Mouse (Mus musculus): ENCODE results near the gene I830077J02Rik. TPM values are rescaled to one million over a fixed set of nuclear protein-coding genes. Genes with fewer than 3 reads are reported as not detected.
A peak's percentile ranks its signal among the peaks of the same experiment; 100 is the strongest.

Gene I830077J02Rik
- polyA plus RNA-seq, 1 experiment: not detected

GRCm38 (mm10) chr3:105900716-105901115 is 31.7 kb downstream of the I830077J02Rik start:
- Histone ChIP-seq H3K9me3 (replicated peaks; ENCODE audit: control insufficient read depth, insufficient read depth, low read length, poor library complexity, severe bottlenecking) (no peaks in the 10 kb centered on the region), H3K9ac (ENCODE audit: low read depth, poor library complexity, severe bottlenecking) (no peak overlapping the region), H3K4me1 (ENCODE audit: control insufficient read depth, insufficient read depth, low read length) (no peaks in the 10 kb centered on the region), H3K4me3 (ENCODE audit: low read depth, low read length) (no peak overlapping the region), H3K27ac (ENCODE audit: insufficient read depth, low read length) (no peak overlapping the region), H3K36me3 (ENCODE audit: control insufficient read depth, insufficient read depth, low read length, poor library complexity, severe bottlenecking) (no peaks in the 10 kb centered on the region), H3K27me3 (ENCODE audit: control insufficient read depth, insufficient read depth, low read length, poor library complexity, severe bottlenecking) (no peaks in the 10 kb centered on the region)
- TF ChIP-seq CTCF (IDR thresholded peaks at IDR 0.05; ENCODE audit: low read depth, low read length) (no peak), EP300 (IDR thresholded peaks at IDR 0.05; ENCODE audit: insufficient read depth, low read depth, low read length) (no peak), POLR2A (IDR thresholded peaks at IDR 0.05; ENCODE audit: insufficient read depth, low read length) (no peak)

GRCm38 (mm10) chr3:105900266-105900665 is 32.2 kb downstream of the I830077J02Rik start:
- H3K36me3 ChIP-seq (ENCODE audit: control insufficient read depth, insufficient read depth, low read length, poor library complexity, severe bottlenecking): no peaks in the 10 kb centered on the region
- no peaks in the 10 kb centered on the region for H3K4me1 ChIP-seq (ENCODE audit: control insufficient read depth, insufficient read depth, low read length)
- no peak overlapping the region for H3K4me3 ChIP-seq (ENCODE audit: low read depth, low read length)
- TF ChIP-seq EP300 (IDR thresholded peaks at IDR 0.05; ENCODE audit: insufficient read depth, low read depth, low read length): no peak
- TF ChIP-seq POLR2A (IDR thresholded peaks at IDR 0.05; ENCODE audit: insufficient read depth, low read length): no peak
- TF ChIP-seq CTCF (IDR thresholded peaks at IDR 0.05; ENCODE audit: low read depth, low read length): no peak
- no peaks in the 10 kb centered on the region for H3K27me3 ChIP-seq (ENCODE audit: control insufficient read depth, insufficient read depth, low read length, poor library complexity, severe bottlenecking)
- no peak overlapping the region for H3K9ac ChIP-seq (ENCODE audit: low read depth, poor library complexity, severe bottlenecking)
- H3K27ac ChIP-seq (ENCODE audit: insufficient read depth, low read length): no peak overlapping the region
- no peaks in the 10 kb centered on the region for H3K9me3 ChIP-seq (replicated peaks; ENCODE audit: control insufficient read depth, insufficient read depth, low read length, poor library complexity, severe bottlenecking)

- Histone ChIP-seq H3K36me3 (ENCODE audit: control insufficient read depth, insufficient read depth, low read length, poor library complexity, severe bottlenecking) (no peaks in the 10 kb centered on the region), H3K9me3 (replicated peaks; ENCODE audit: control insufficient read depth, insufficient read depth, low read length, poor library complexity, severe bottlenecking) (no peaks in the 10 kb centered on the region), H3K27ac (ENCODE audit: insufficient read depth, low read length) (no peak overlapping the region), H3K9ac (ENCODE audit: low read depth, poor library complexity, severe bottlenecking) (no peak overlapping the region), H3K4me1 (ENCODE audit: control insufficient read depth, insufficient read depth, low read length) (no peaks in the 10 kb centered on the region), H3K4me3 (ENCODE audit: low read depth, low read length) (no peak overlapping the region), H3K27me3 (ENCODE audit: control insufficient read depth, insufficient read depth, low read length, poor library complexity, severe bottlenecking) (no peaks in the 10 kb centered on the region)
- TF ChIP-seq CTCF (IDR thresholded peaks at IDR 0.05; ENCODE audit: low read depth, low read length) (peak; percentile 91), POLR2A (IDR thresholded peaks at IDR 0.05; ENCODE audit: insufficient read depth, low read length) (no peak)
These were observed 32.9 kb downstream of the I830077J02Rik start for GRCm38 (mm10) chr3:105899394-105900147.

- TF ChIP-seq EP300 (IDR thresholded peaks at IDR 0.05; ENCODE audit: insufficient read depth, low read depth, low read length) (no peak), POLR2A (IDR thresholded peaks at IDR 0.05; ENCODE audit: insufficient read depth, low read length) (no peak), CTCF (IDR thresholded peaks at IDR 0.05; ENCODE audit: low read depth, low read length) (no peak)
- no peak overlapping the region for H3K27ac ChIP-seq (ENCODE audit: insufficient read depth, low read length)
- no peaks in the 10 kb centered on the region for H3K4me1 ChIP-seq (ENCODE audit: control insufficient read depth, insufficient read depth, low read length)
- no peaks in the 10 kb centered on the region for H3K9me3 ChIP-seq (replicated peaks; ENCODE audit: control insufficient read depth, insufficient read depth, low read length, poor library complexity, severe bottlenecking)
- no peaks in the 10 kb centered on the region for H3K27me3 ChIP-seq (ENCODE audit: control insufficient read depth, insufficient read depth, low read length, poor library complexity, severe bottlenecking)
- H3K4me3 ChIP-seq (ENCODE audit: low read depth, low read length): no peak overlapping the region
- no peak overlapping the region for H3K9ac ChIP-seq (ENCODE audit: low read depth, poor library complexity, severe bottlenecking)
- no peaks in the 10 kb centered on the region for H3K36me3 ChIP-seq (ENCODE audit: control insufficient read depth, insufficient read depth, low read length, poor library complexity, severe bottlenecking)
These were observed 33.6 kb downstream of the I830077J02Rik start for GRCm38 (mm10) chr3:105898861-105899260.

GRCm38 (mm10) chr3:105898325-105898724 is 34.1 kb downstream of the I830077J02Rik start:
- no peak overlapping the region for H3K27ac ChIP-seq (ENCODE audit: insufficient read depth, low read length)
- no peaks in the 10 kb centered on the region for H3K4me1 ChIP-seq (ENCODE audit: control insufficient read depth, insufficient read depth, low read length)
- TF ChIP-seq POLR2A (IDR thresholded peaks at IDR 0.05; ENCODE audit: insufficient read depth, low read length): no peak
- no peak for TF ChIP-seq CTCF (IDR thresholded peaks at IDR 0.05; ENCODE audit: low read depth, low read length)
- TF ChIP-seq EP300 (IDR thresholded peaks at IDR 0.05; ENCODE audit: insufficient read depth, low read depth, low read length): no peak
- H3K9me3 ChIP-seq (replicated peaks; ENCODE audit: control insufficient read depth, insufficient read depth, low read length, poor library complexity, severe bottlenecking): no peaks in the 10 kb centered on the region
- no peak overlapping the region for H3K9ac ChIP-seq (ENCODE audit: low read depth, poor library complexity, severe bottlenecking)
- H3K36me3 ChIP-seq (ENCODE audit: control insufficient read depth, insufficient read depth, low read length, poor library complexity, severe bottlenecking): no peaks in the 10 kb centered on the region
- no peaks in the 10 kb centered on the region for H3K27me3 ChIP-seq (ENCODE audit: control insufficient read depth, insufficient read depth, low read length, poor library complexity, severe bottlenecking)
- no peak overlapping the region for H3K4me3 ChIP-seq (ENCODE audit: low read depth, low read length)

GRCm38 (mm10) chr3:105896811-105897210 is 35.7 kb downstream of the I830077J02Rik start:
- Histone ChIP-seq H3K27me3 (ENCODE audit: control insufficient read depth, insufficient read depth, low read length, poor library complexity, severe bottlenecking) (no peaks in the 10 kb centered on the region), H3K9me3 (replicated peaks; ENCODE audit: control insufficient read depth, insufficient read depth, low read length, poor library complexity, severe bottlenecking) (no peaks in the 10 kb centered on the region), H3K4me3 (ENCODE audit: low read depth, low read length) (no peak overlapping the region), H3K9ac (ENCODE audit: low read depth, poor library complexity, severe bottlenecking) (no peak overlapping the region), H3K36me3 (ENCODE audit: control insufficient read depth, insufficient read depth, low read length, poor library complexity, severe bottlenecking) (no peaks in the 10 kb centered on the region), H3K27ac (ENCODE audit: insufficient read depth, low read length) (no peak overlapping the region), H3K4me1 (ENCODE audit: control insufficient read depth, insufficient read depth, low read length) (peaks cover 2% of the 10 kb centered on the region)
- TF ChIP-seq EP300 (IDR thresholded peaks at IDR 0.05; ENCODE audit: insufficient read depth, low read depth, low read length): no peak
- no peak for TF ChIP-seq CTCF (IDR thresholded peaks at IDR 0.05; ENCODE audit: low read depth, low read length)
- no peak for TF ChIP-seq POLR2A (IDR thresholded peaks at IDR 0.05; ENCODE audit: insufficient read depth, low read length)
